Mouse (Mus musculus) forebrain, embryonic 13.5 days (tissue): ENCODE results near the gene Il18bp. TPM values are rescaled to one million over a fixed set of nuclear protein-coding genes. Genes with fewer than 3 reads are reported as not detected.
A peak's percentile ranks its signal among the peaks of the same experiment; 100 is the strongest.
"Not testable (repeated sequence)": the region's sequence is repeated elsewhere in the genome, so short reads cannot be mapped to it uniquely, and the experiment has no call there.

ENCODE experiments used
- ATAC-seq: fragments of 200-750 bp; cut with Nextera tagmentation; 2 replicates; pipeline ENCODE4 v1.8.0; 2017
- H3K27ac ChIP-seq: fragments of 300-500 bp; sonication (generic); 2 replicates; pipeline ENCODE4 v1.5.1; 2015; ENCODE audit warnings: inconsistent platforms, mild to moderate bottlenecking, moderate library complexity
- H3K27me3 ChIP-seq: fragments of 300-500 bp; sonication (generic); 2 replicates; pipeline ENCODE4 v1.6.1; 2015; ENCODE audit warnings: mild to moderate bottlenecking, inconsistent platforms
- H3K36me3 ChIP-seq: fragments of 300-500 bp; sonication (generic); 2 replicates; pipeline ENCODE4 v1.6.1; 2015; ENCODE audit warnings: mild to moderate bottlenecking, inconsistent platforms; ENCODE audit not compliant: poor library complexity, severe bottlenecking
- H3K4me1 ChIP-seq: fragments of 300-500 bp; sonication (generic); 2 replicates; pipeline ENCODE4 v1.6.1; 2015; ENCODE audit warnings: inconsistent platforms
- H3K4me2 ChIP-seq: fragments of 300-500 bp; sonication (generic); 2 replicates; pipeline ENCODE4 v1.6.1; 2015; ENCODE audit warnings: inconsistent platforms, mild to moderate bottlenecking, moderate library complexity
- H3K4me3 ChIP-seq: fragments of 300-500 bp; sonication (generic); 2 replicates; pipeline ENCODE4 v1.5.1; 2015; ENCODE audit warnings: mild to moderate bottlenecking, inconsistent platforms
- H3K9ac ChIP-seq: fragments of 300-500 bp; sonication (generic); 2 replicates; pipeline ENCODE4 v1.6.1; 2015; ENCODE audit warnings: mild to moderate bottlenecking, inconsistent platforms
- H3K9me3 ChIP-seq: fragments of 300-500 bp; sonication (generic); replicated peaks from 2 replicates; pipeline ENCODE4 v1.6.1; 2016; ENCODE audit warnings: inconsistent platforms
- WGBS: fragments of 180-500 bp; shearing (Covaris S2); methylation state at CpG from one replicate; pipeline ENCODE4 v1.1.7; 2015; 5-methylcytosine and 5-hydroxymethylcytosine counted together
- polyA plus RNA-seq: library from polyadenylated mRNA; unstranded; fragments of >200 nt; fragmentation: Nextera tagmentation; extraction: Ambion mirVana; gene quantifications from 2 replicates; pipeline ENCODE4 v1.2.1, GENCODE M21; 2015

The Il18bp gene
- polyA plus RNA-seq = 4.5 and 4.6 TPM in 2 replicates

GRCm38 (mm10) chr7:102018590-102018989, at the start of gene Il18bp:
Gene Il18bp (minus strand): TSS chr7:102018690.
- Histone ChIP-seq H3K36me3 (peaks cover 98% of the 10 kb centered on the region), H3K9ac (no peak within 1 kb of the TSS), H3K27ac (no peak within 1 kb of the TSS; the same call in 1 of the 2 replicates), H3K27me3 (no peaks in the 10 kb centered on the region), H3K4me2 (no peak within 1 kb of the TSS), H3K4me3 (no peak within 1 kb of the TSS), H3K4me1 (no peaks in the 10 kb centered on the region), H3K9me3 (no peaks in the 10 kb centered on the region)
- no peak for ATAC-seq
- WGBS = 90% methylated on average over 3 of the region's 3 CpGs

- WGBS = 79% methylated on average over 6 of the region's 6 CpGs
- Histone ChIP-seq H3K27me3 (no peaks in the 10 kb centered on the region), H3K4me2 (peak overlapping the region; percentile 83), H3K36me3 (peaks cover 12% of the 10 kb centered on the region), H3K4me3 (peak overlapping the region; percentile 73), H3K4me1 (peaks cover 38% of the 10 kb centered on the region), H3K9ac (peak overlapping the region; percentile 84), H3K9me3 (no peaks in the 10 kb centered on the region), H3K27ac (no peak overlapping the region)
- ATAC-seq = no peak
These were observed 47.9 kb upstream of the Il18bp start for GRCm38 (mm10) chr7:102066363-102066762.

GRCm38 (mm10) chr7:102065046-102065891, 46.8 kb upstream of the Il18bp start, which contains the start of the genes Rnf121, Xndc1 and Xntrpc:
Gene Rnf121 (minus strand): TSS chr7:102065469.
Gene Xndc1 (plus strand): TSS chr7:102065511.
Gene Xntrpc (plus strand): TSS chr7:102065713.
- Histone ChIP-seq H3K4me3 (peak within 1 kb of the TSS; percentile 73), H3K9me3 (no peaks in the 10 kb centered on the region), H3K36me3 (peaks cover 9% of the 10 kb centered on the region; the same call in 1 of the 2 replicates), H3K27me3 (no peaks in the 10 kb centered on the region), H3K4me2 (peak within 1 kb of the TSS; percentile 83), H3K9ac (peak within 1 kb of the TSS; percentile 84), H3K4me1 (peaks cover 38% of the 10 kb centered on the region), H3K27ac (peak within 1 kb of the TSS; percentile 73)
- ATAC-seq = peak; percentile 99
- under 1% methylated on average over 56 of the region's 56 CpGs for WGBS

GRCm38 (mm10) chr7:102064655-102065045, 46.2 kb upstream of the Il18bp start:
- Histone ChIP-seq H3K4me2 (peak overlapping the region; percentile 83), H3K27ac (peak overlapping the region; percentile 65), H3K36me3 (peaks cover 14% of the 10 kb centered on the region), H3K9ac (peak overlapping the region; percentile 84), H3K4me1 (peaks cover 38% of the 10 kb centered on the region), H3K27me3 (no peaks in the 10 kb centered on the region), H3K9me3 (no peaks in the 10 kb centered on the region), H3K4me3 (peak overlapping the region; percentile 73)
- peak; percentile 36 for ATAC-seq
- under 1% methylated on average over 9 of the region's 9 CpGs for WGBS

DNA sequence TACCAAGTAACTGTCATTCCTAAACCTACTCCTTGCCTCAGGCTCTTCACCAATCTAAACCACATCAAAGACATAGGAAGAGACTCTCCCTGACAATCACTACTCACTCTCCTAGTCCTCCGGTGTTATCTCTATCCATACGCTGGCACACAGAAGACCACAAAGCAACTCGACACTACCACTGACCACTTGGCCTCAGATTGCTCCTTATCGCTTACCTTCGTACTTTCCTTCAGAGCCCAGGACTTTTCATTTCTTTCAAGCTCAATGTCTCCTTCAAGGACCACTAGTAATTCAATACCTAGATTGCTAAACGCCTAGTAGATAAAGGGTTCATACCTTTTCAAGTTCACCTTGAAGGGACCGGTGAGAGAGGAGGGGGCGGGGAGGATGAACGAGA, 45.4 kb upstream of the Il18bp start:
- Histone ChIP-seq H3K27me3 (no peaks in the 10 kb centered on the region), H3K4me3 (peak overlapping the region; percentile 73), H3K4me2 (peak overlapping the region; percentile 83), H3K27ac (no peak overlapping the region), H3K9me3 (no peaks in the 10 kb centered on the region), H3K36me3 (peaks cover 21% of the 10 kb centered on the region), H3K9ac (peak overlapping the region; percentile 84), H3K4me1 (peaks cover 38% of the 10 kb centered on the region)
- ATAC-seq = no peak
- WGBS = 90% methylated on average over 9 of the region's 9 CpGs

- no peak overlapping the region for H3K9ac ChIP-seq
- WGBS = 92% methylated on average over 1 of the region's 1 CpGs
- ATAC-seq = no peak
- H3K9me3 ChIP-seq = no peaks in the 10 kb centered on the region
- H3K4me1 ChIP-seq = peaks cover 36% of the 10 kb centered on the region
- no peak overlapping the region for H3K27ac ChIP-seq
- no peak overlapping the region for H3K4me3 ChIP-seq
- no peaks in the 10 kb centered on the region for H3K27me3 ChIP-seq
- no peak overlapping the region for H3K4me2 ChIP-seq
- H3K36me3 ChIP-seq = peaks cover 26% of the 10 kb centered on the region
These were observed 43.7 kb upstream of the Il18bp start for GRCm38 (mm10) chr7:102062203-102062602.

DNA sequence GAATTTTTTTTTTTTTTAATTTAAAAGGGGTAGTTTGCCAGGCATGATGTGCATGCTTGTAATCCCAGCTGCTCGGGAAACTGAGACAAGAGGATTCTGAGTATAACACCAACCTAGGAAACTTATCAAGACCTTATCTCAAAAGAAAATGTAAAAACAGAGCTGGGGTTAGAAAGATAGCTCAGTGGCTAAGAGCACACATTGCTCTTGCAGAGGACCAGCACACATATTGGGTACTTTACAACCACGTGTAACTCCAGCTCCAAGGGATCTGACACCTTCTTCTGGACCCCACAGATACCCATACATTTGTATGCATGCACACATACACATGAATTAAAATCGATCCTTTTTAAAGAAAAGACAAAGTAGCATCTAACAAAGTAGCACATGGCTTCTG, 42.9 kb upstream of the Il18bp start:
- Histone ChIP-seq H3K4me2 (no peak overlapping the region), H3K4me1 (peaks cover 31% of the 10 kb centered on the region), H3K27ac (no peak overlapping the region), H3K9ac (no peak overlapping the region), H3K9me3 (no peaks in the 10 kb centered on the region), H3K27me3 (no peaks in the 10 kb centered on the region), H3K4me3 (no peak overlapping the region), H3K36me3 (peaks cover 32% of the 10 kb centered on the region)
- no peak for ATAC-seq
- 91% methylated on average over 3 of the region's 3 CpGs for WGBS

- not testable (repeated sequence) for H3K27me3 ChIP-seq, H3K4me3 ChIP-seq, H3K9me3 ChIP-seq, H3K27ac ChIP-seq, H3K4me2 ChIP-seq, H3K9ac ChIP-seq, H3K4me1 ChIP-seq, ATAC-seq
- peaks cover 22% of the 10 kb centered on the region for H3K36me3 ChIP-seq
These were observed 30.0 kb upstream of the Il18bp start for GRCm38 (mm10) chr7:102048524-102048923.

- no peaks in the 10 kb centered on the region for H3K9me3 ChIP-seq
- no peak overlapping the region for H3K4me3 ChIP-seq
- ATAC-seq = no peak
- H3K27me3 ChIP-seq = no peaks in the 10 kb centered on the region
- WGBS = 87% methylated on average over 2 of the region's 2 CpGs
- H3K4me1 ChIP-seq = 0 out of 2 replicates have a peak, but pooled peaks cover 3% of the 10 kb centered on the region
- H3K36me3 ChIP-seq = peaks cover 46% of the 10 kb centered on the region
- H3K9ac ChIP-seq = no peak overlapping the region
- no peak overlapping the region for H3K4me2 ChIP-seq
- H3K27ac ChIP-seq = no peak overlapping the region
These were observed 23.8 kb upstream of the Il18bp start for GRCm38 (mm10) chr7:102042314-102042713.

DNA sequence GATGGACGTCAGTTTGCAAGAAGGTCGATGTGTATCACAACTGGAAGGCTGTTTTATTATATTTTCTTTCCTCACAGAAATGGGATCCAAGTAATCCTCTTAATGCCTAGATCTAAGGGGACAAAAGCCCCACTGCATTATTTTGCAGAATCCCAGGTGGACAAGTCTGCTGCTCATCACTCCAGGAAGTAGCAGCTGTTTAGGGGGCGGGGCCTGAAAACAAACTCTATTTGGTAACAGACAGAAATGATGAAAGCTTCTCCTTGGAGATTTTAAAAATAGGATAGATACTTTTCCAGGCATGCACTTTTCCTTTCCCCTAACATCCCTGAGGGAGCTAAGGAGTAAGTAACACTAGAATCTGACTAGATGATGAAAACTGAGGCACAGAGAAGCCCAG, 18.8 kb upstream of the Il18bp start:
- 92% methylated on average over 3 of the region's 3 CpGs for WGBS
- no peaks in the 10 kb centered on the region for H3K9me3 ChIP-seq
- H3K9ac ChIP-seq = no peak overlapping the region
- no peak for ATAC-seq
- no peaks in the 10 kb centered on the region for H3K4me1 ChIP-seq
- H3K36me3 ChIP-seq = peaks cover 92% of the 10 kb centered on the region
- no peak overlapping the region for H3K4me2 ChIP-seq
- H3K4me3 ChIP-seq = no peak overlapping the region
- no peak overlapping the region for H3K27ac ChIP-seq
- H3K27me3 ChIP-seq = no peaks in the 10 kb centered on the region

DNA sequence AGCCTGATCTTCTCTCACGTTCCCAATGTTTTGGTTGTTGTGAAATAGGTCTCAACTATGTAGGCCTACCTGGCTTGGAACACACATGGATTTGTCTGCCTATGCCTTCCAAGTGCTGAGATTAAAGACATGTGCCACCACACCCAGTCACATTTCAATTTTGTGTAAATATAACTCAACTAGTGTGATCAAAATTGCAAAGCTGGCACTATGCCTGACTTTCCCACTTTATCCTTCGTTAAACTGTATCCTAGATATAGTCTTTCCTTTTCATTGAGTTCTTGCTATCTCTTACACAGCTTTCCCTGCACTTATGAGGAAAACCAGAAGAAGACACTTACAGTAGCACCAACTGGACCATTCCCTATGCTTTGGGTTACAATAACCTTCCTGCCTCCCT, 17.0 kb upstream of the Il18bp start:
- Histone ChIP-seq H3K9ac (no peak overlapping the region), H3K4me1 (no peaks in the 10 kb centered on the region), H3K27ac (no peak overlapping the region), H3K27me3 (no peaks in the 10 kb centered on the region), H3K4me3 (no peak overlapping the region), H3K36me3 (peaks cover 94% of the 10 kb centered on the region), H3K4me2 (no peak overlapping the region), H3K9me3 (no peaks in the 10 kb centered on the region)
- no peak for ATAC-seq
- 92% methylated on average over 2 of the region's 2 CpGs for WGBS

- H3K9ac ChIP-seq = no peak overlapping the region
- H3K27me3 ChIP-seq = no peaks in the 10 kb centered on the region
- H3K4me2 ChIP-seq = no peak overlapping the region
- H3K4me1 ChIP-seq = no peaks in the 10 kb centered on the region
- H3K4me3 ChIP-seq = no peak overlapping the region
- no peak overlapping the region for H3K27ac ChIP-seq
- no peaks in the 10 kb centered on the region for H3K9me3 ChIP-seq
- no peak for ATAC-seq
- peaks cover 97% of the 10 kb centered on the region for H3K36me3 ChIP-seq
- 89% methylated on average over 1 of the region's 1 CpGs for WGBS
These were observed 16.4 kb upstream of the Il18bp start for GRCm38 (mm10) chr7:102034904-102035303.
